Mouse (Mus musculus): ENCODE results near the gene Foxn3.
A peak's percentile ranks its signal among the peaks of the same experiment; 100 is the strongest.

The Foxn3 gene

DNA sequence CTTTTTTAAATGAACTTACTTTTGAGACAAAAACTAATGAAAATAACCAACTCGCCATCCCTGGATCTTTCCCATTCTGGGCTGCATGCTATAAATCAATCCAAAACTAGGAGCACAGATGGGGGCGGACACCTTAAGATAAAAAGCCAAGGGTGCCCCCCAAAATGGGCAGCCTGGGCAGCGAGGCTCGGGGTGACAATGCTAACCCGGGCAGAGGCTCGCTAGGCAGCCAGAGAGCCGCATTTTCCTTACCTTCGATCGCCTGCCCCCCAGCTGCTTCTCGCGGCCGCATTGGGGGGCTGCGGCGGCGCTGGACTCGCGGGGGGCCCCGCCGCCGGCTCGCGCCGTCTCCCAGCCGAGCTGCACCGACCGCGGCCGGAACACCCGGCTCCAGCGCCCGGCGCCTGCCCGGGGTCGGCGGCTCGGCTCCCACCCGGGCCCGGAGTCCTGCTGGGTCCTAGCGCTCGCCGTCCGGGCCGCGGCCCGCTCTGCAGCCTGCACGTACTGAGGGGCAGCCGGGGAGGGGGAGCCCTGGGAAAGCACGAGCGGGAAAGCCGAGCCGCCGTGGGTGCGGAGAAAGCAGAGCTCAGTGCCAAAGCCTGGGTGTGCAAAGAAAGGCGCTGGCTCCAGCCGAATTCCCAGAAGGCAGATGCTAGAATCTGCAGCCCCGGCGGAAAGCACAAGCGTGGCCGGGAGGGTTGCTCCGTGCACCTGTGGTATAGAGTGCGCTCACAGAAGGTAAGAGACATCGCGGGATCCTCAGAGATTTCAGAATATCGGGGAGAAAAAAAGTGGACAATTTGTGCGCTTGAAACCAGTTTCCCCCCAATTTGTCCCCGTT, at the start of gene Foxn3:
TSS of gene Foxn3 (minus strand) at position 364 of the 841 bp plus-strand sequence.
- peak; percentile 48 to 71 for DNase-seq (ENCODE audit: low spot score in 2 of 2)

DNA sequence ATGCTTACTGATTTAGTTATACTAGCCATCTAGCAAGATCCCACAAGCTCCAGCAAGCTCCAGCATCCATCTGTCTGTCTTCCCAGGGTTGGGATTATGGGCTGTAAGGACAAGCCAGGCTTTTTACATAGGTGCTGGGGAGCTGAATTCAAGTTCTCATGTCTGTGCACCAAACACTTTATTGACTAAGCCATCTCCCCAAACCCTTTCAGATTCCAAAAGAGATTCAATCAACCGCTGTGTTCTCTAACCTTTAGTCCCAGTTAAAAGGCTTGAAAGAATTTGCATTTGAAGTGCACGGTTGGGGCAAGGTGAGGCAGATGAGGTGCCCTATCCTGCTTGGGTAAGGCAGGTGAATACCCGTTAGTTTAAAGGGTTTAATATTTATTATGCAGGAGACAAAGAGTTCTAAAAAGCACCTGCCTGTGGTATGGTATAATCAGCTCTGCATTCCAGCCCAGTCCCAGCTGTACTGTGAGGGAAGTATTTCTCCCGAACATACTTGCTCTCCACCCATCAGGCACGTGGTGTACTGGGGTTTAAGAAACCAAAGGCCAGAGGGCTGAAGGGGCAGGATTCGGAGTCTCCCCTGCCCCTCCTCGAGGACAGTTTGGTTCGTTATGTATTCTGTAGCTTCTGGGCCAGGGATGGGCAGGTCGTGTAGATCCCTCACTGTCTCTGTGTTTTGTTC, 48.9 kb upstream of the Foxn3 start:
- no peak for DNase-seq (ENCODE audit: low spot score in 2 of 2)

DNA sequence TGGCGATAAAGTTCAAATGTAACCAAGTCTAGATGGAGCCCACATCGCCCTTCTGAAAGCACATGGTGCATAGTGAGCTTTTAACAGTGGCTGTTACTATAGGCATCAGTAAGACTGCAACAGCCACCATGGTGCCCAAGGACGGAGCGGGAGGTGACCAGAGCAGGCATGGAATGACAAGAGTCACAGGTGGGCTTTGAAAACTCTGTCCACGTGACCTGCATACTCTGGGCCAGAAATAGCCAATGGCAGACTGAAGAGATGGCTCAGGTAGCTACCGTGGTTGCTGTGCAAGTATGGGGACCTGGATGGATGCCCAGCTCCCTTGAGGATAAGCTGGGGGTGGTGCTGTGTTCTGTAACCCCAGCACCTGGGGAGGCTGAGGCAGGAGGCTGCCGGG, 47.5 kb upstream of the Foxn3 start:
- DNase-seq (ENCODE audit: low spot score in 2 of 2), result no peak

DNA sequence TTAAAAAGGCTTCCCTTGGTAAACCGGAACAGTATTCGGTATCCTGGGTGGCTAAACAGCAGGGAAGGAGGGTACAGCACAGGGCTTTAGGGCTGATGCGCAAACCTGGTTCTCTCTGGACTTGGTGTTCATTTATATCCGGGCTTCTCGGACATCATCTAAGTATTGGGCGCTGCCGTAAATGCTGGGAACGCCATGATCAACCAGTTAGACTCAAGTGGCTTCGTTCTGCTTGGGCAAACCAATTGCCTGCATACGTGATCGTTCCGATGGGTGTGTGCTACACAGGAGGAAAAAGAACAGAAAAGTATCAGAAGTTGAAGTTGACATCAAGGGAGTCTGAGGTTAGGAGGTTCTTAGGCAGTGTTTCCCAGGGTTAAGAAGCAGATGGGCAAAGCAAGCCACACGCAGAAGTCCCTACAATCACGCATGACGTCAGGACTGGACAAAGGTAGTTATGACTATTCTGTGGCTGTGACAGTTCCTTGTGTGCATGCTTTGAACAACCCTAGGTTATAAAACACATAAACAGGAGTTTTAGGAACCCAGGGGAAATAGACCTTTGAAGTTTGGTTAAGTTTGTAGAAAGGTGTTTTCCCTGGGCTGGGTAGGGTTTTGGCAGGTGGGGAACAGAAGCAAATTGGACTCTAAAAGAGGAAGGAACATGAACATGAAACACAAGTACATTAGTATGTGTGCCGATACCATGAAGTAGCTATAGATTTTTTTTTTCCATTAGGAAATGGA, 46.9 kb upstream of the Foxn3 start:
- DNase-seq (ENCODE audit: low spot score in 2 of 2), result no peak

DNA sequence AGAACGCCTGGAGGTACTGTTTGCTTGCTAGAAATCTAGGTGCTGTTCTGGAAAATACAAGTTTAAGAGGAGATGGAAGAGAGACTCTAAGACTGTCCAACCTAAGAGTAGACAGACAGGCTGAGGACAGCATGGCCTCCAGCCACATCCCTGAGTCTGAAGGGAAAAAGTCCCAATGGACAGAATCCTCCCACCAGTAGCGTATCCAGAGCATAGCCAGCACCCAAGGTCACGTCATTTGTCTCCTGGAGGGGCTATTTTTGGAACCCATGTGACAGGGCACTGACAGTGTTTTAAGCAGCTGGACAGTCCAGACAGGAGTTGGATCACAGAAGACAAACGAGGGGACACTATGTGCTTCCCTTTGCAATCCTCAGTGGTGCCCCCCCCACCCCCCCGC, 46.3 kb upstream of the Foxn3 start:
- DNase-seq (ENCODE audit: low spot score in 2 of 2), result no peak

DNA sequence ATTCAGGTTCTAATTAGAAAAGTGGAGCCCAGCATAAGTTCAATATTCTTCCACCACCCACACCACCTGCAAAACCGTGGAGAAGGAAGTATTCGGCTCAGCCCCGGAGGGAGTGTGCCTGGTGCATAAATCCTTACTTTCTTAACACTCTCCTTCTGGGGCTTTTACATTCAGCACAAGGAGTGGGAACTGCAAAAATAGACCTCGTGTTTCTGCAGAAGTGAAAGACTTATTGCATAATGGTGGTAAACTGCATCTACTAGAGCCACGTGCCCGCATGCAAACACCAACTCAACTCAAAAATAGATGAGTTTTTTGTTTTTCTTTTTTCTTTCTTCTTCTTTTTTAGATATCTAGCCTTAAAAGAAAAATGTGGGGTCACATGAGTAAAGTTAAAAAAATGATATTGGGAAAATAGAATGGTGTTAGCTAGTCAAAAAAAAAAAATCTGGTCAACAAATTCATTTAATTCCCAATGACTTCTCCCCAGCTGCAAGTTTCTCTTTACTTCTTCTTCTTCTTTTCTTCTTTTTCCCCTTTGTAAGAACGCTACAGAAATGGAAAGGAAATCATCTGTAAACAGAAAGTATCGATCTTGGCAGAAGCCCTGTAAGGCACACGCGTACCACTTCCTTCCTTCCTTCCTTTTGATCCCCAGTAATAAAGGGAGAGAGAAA, 45.0 kb upstream of the Foxn3 start:
- DNase-seq (ENCODE audit: low spot score in 2 of 2), result no peak

DNA sequence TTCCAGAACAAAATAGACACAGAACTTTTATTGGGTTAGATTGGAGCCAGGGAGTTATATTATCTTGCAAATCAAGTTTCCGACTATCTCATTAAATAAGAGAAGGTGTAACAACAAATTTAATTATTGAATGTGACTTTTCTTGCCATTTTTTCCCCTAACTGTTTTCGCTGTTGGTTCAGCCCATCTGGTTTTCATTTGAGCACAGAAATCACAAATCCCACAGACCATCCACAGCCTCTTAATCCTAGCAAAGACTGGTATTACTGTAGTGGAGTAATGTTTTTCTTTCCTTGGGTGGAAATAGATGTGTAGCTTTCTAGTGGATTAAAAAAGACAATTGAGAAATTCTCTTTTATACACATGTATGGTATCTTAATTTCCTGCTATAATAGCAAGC, 40.0 kb upstream of the Foxn3 start:
- DNase-seq (ENCODE audit: low spot score in 2 of 2), result no peak

DNA sequence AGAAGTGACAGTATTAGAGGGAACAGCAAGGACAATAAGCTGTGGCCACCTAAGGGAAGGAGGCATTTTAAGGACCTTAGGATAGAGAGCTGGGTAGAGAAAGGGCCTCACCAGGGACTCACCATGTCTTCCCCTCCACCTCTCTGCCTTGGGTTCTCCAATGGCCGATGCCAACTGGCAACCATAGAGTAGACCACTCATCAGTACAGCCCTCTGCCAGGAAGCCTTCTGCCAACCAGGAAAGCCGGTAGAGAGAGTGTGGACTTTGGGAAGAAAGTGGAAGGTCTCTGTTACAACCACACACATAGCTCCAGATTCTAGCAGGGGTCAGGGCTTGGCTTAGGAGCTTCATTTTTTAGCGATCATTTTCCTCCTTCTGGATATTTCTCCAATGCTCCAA, 38.5 kb upstream of the Foxn3 start:
- no peak for DNase-seq (ENCODE audit: low spot score in 2 of 2)

DNA sequence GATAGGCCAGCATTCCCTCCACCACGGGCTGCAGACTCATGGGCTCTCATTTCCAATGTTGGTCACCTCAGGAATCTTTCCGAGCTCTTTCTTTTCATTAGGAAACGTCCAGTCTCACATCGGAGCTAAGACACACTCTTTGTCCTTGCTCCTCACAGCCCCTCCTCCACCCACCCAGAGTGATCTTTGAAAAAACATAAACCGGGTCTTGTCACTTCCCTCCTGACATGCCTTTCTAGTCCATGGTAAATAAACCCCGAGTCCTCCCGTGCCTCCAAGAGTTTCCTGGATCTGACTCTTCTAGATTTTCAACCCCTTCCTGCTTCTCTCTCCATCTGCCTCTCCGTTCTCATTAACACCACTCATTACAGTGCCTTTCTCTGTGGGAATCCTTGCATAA, 38.0 kb upstream of the Foxn3 start:
- DNase-seq (ENCODE audit: low spot score in 2 of 2), result no peak

DNA sequence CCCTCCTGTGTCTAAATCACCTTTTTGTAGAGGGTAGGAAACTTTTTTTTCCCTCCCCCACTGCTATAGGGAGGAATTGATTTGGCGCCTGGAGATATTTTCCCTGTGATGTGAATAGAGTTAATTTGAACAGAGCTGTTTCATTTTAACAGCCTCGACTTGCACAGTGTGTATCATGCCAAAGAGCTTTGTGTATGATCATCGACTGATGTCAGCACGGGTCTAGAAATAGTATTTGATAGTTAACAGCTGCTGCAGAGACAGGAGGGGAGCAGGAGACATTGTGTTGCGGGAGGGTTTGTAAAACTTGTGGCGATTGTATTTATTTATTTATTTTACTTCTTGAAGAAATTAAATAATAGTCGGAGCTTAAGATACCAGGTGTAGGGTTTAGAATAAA, 36.2 kb upstream of the Foxn3 start:
- DNase-seq (ENCODE audit: low spot score in 2 of 2), result no peak

DNA sequence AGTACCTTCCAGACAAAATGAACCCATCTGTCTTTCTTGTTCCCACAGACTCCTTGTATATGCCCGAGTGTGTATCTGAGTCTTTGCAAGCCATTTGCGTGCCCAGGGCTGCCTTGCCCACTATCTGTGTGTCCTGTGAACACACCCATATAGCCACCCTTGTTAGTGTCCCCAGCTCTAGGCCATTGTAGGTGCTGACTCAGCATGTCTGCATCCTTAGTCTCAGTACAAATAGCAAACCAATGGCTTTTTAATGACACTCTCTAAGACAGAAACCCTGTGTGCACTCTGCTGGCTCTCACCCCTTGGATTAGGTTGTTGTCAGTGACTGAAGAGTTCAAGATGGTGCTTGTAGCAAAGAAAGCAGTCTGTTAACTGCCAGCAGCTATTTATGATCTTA, 33.0 kb upstream of the Foxn3 start:
- no peak for DNase-seq (ENCODE audit: low spot score in 2 of 2)

DNA sequence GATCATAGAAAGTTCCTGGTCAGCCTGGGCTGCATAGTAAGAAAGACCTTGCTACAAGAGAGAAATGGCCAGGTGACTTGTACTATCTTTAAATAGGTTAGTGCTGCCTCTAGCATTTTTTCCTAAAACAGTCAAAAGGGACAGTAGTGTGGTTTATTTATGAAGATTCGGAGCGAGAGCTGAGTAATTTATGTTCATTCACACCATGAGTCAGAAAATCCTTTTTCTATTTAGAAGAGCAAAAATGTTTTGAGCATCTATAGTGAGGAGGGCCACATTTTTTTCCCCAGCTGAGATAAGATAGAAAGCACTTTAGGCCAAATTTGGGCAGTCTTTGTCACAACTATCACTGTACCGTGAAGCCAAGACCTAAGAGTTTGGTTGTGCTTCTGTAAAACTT, 24.0 kb upstream of the Foxn3 start:
- DNase-seq (ENCODE audit: low spot score in 2 of 2), result no peak

DNA sequence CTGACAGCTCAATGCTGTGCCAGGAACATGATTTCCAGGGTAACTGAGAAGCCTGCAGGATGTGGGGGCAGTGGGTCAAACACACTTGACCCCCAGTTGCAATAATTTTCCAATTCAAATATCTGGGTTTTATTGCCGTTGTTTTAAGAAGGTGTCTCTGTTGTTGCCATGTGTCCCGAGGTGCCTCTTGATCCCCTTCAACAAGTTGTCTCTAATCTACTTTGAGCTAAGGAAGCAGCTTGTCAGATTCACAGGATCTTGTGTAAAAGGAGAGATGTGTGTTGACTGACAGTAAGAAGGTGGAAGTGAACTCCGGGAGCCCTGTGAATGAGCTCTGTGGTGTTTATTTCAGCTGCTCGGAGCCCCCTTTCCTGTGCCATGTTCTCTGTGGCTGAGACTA, 16.6 kb upstream of the Foxn3 start:
- DNase-seq (ENCODE audit: low spot score in 2 of 2), result no peak

DNA sequence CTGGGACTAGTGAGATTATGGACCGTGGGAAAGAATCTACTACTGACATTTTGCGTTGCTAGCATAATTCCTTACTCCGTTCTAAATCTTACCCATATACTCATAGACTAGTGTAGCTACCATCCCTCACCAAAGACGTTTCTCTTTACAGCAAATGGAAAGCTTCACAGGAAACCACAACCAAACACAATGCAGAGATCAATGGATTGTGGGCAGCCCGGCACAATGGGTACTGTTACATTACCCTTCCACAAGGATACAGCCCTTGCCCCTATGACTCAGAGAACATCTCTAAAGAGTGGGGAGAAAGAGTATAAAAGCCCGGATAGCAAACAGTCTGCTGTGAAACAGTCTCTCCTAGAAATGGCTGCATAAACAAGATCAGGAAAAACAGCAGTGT, 13.3 kb upstream of the Foxn3 start:
- no peak for DNase-seq (ENCODE audit: low spot score in 2 of 2)

DNA sequence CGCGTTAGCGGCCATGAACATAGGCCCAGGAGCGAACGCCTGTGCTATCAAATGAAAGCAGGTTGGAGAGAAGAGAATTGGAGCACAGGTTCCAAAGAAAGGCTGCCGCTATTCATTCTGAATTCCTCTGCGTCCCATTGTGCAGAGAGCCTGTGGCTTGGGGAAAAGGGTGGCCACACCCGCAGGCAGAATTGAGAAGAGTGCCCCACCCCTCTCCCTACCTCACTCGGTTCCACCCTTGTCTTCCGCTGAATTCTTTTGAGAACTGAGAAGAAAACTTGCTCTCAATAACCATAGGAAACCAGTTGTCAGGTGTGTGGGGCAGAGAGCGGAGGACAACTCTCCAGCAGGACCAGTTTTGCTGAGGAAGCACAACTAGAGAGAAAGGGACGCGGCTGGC, 10.9 kb upstream of the Foxn3 start:
- DNase-seq (ENCODE audit: low spot score in 2 of 2), result no peak

DNA sequence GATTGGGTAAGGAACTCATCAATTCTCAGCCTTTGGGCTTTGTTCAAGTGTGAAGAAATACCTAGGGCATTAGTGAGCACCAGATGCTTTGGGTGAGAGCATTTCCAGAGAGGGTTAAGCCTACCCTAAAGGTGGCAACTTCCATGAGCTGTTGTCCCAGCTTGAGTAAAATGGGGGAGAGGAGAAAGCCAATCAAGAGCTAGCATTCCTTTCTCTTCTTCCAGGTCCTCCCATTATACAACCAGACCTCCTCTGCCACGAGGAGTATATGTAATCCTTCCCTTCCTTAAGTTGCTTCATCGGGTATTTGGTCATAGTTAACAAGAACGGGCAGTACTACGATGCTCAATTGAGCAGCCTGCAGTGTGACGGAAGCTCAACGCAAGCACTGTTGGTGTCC, 9.7 kb upstream of the Foxn3 start:
- no peak for DNase-seq (ENCODE audit: low spot score in 2 of 2)

DNA sequence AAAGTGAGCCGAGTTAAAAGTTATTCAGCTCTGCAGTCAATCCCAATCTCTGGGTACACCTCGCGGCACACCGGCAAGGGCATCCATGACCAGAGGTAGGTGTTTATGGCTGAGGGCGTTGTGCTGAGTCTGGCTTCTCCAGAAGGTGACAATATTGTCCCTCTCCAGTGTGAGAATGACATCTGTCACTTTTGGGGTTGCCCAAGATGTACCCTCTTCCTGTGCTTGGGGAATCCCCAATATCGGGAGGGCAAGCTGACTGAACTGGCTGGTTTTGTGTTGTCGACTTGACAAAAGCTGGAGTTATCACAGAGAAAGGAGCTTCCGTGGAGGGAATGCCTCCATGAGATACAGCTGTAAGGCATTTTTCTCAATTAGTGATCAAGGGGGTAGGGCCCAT, 8.6 kb upstream of the Foxn3 start:
- no peak for DNase-seq (ENCODE audit: low spot score in 2 of 2)

DNA sequence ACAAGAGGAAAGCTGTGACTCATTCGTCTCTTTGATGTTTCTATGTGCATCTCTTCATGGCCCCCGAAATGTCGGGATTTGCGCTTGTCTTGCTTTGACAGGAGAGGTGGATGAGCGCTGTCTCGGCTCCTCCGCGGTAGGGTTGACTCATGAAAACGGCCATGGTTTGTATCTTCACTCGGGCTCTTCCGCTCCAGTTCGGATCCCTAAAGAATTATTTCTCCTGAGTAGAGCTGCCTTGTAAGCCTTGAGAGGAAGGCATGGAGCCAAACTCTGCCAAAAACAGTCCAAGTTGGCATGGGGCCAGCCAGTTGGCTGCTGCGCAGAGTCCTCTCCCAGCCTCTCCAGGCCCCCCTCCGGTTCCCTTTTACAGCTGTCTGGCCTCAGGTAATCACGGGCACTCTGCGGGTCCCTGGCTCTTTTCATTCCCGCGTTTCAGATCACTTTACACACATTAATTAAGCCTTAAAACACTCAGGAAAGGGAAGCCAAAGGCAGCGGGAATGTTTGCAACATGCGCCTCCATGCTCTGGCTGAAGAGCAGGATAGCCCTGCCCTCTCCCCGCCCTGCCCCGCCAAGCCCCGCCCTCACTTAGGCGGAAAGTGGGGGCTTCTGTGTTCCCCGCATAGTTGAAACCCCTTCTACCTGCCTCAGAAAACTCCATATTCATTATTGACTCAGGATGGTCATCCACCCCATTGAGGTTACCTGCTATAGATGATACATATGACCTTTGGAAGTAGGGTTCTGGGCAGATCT, 7.0 kb upstream of the Foxn3 start:
- no peak for DNase-seq (ENCODE audit: low spot score in 2 of 2)

DNA sequence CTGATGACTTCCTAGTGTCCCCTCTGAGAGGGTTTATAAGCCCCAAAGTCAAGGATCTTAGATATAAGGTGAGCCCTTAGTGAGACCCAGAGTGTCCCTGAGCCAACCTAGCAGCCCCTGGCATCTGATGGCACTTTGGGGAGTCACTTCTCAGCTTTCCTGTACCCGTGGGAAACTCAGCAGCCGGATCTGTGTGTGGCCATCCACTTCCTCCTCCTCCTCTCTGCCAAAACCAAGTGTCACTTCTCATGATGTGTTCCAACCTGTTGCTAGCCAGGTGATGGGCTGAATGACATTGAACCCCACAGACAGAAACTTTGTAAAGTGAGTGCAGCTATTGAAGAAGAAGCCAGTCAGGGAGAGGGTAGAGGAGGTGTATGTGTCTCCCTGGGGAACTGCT, 2.2 kb upstream of the Foxn3 start:
- DNase-seq (ENCODE audit: low spot score in 2 of 2), result no peak

DNA sequence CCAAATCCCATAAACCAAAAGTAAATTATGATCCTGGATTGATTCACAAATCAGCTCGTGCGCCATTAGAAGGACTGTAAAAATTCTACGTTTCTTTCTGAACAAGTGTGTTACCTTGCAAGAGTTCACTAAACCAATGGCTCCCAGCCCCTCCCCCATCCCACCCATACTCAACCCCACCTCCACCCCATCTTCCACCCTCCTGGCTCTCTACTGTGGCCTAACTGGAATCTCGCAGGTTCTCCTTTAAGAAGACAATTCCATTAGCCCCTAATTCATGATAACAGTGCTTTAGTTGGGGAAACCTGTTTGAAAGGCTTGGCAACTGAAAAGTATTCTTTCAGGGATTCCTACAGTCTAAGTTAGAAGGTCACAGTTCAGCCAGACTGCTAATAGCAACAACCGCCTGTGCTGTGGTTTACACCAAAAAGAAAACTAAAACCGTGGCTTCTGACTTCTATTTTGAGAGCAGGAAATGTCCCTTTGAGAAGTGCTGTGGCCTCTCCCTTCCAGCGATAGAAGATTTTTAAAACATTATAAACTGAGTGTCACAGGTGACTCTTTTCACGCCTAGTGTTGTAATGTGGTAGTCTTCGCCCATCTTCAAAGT, 1.0 kb upstream of the Foxn3 start:
- DNase-seq (ENCODE audit: low spot score in 2 of 2), result no peak

DNA sequence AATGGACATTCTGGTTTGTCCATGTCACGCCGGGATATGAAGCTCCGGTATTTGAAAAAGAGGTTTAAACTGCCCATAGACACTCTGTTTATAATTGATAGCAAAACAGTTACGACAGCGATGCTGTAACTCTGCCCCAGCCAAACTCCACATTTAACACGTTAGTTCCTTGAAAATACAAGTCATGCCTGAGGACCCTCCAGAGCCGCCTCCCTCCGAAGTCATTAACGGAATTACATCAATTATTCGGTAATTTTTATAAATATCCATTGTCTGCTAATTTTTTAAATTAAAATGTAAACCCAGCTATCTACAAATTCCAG, 554 bp downstream of the Foxn3 start:
- no peak for DNase-seq (ENCODE audit: low spot score in 2 of 2)
